Mouse (Mus musculus): ENCODE data around the gene Grin2c. TPM values are rescaled to one million over a fixed set of nuclear protein-coding genes. Genes with fewer than 3 reads are reported as not detected.

The Grin2c gene
- 1 to 10 TPM; 1.7 to 4.6 TPM for total RNA-seq (2021)
- long read RNA-seq, experiment 1, partial matches to known transcripts = 0 of 1 reads
- long read RNA-seq, experiment 1, other reads (novel, unspliced or antisense) = 1 of 1 reads
- long read RNA-seq, experiment 2 = 0 reads

GRCm38 (mm10) chr11:115267061-115267883, at the start of gene Grin2c:
Grin2c (minus strand) TSS chr11:115267243.
- DNase-seq = peak; percentile 66 to 68

- peak in 1 of 2 experiments; percentile 24 for DNase-seq
Measured at GRCm38 (mm10) chr11:115314249-115314648, 47.2 kb upstream of the Grin2c start.

- no peak for DNase-seq
Measured at GRCm38 (mm10) chr11:115308781-115309180, 41.7 kb upstream of the Grin2c start.

GRCm38 (mm10) chr11:115306863-115307262, 39.8 kb upstream of the Grin2c start, which contains the start of gene Otop2:
Otop2 (plus strand) TSS chr11:115307163.
- DNase-seq = no peak

- DNase-seq = peak in 1 of 2 experiments; percentile 40
Measured at GRCm38 (mm10) chr11:115303167-115303566, 36.1 kb upstream of the Grin2c start.

- DNase-seq = no peak
Measured at GRCm38 (mm10) chr11:115301351-115301750, 34.3 kb upstream of the Grin2c start.

GRCm38 (mm10) chr11:115300745-115301144, 33.7 kb upstream of the Grin2c start:
- no peak for DNase-seq

GRCm38 (mm10) chr11:115298160-115298559, 31.1 kb upstream of the Grin2c start:
- no peak for DNase-seq

GRCm38 (mm10) chr11:115297214-115297826, 30.3 kb upstream of the Grin2c start, which contains the start of gene Fads6:
Fads6 (minus strand) TSS chr11:115297663.
- peak; percentile 89 to 92 for DNase-seq

GRCm38 (mm10) chr11:115296471-115297210, 29.6 kb upstream of the Grin2c start:
- DNase-seq = peak; percentile 61 to 62

GRCm38 (mm10) chr11:115295939-115296338, 28.9 kb upstream of the Grin2c start:
- DNase-seq = no peak

- DNase-seq = peak; percentile 44 to 64
Measured at GRCm38 (mm10) chr11:115292631-115293375, 25.8 kb upstream of the Grin2c start.

GRCm38 (mm10) chr11:115291503-115291902, 24.5 kb upstream of the Grin2c start:
- no peak for DNase-seq

GRCm38 (mm10) chr11:115290919-115291318, 23.9 kb upstream of the Grin2c start:
- peak; percentile 75 to 82 for DNase-seq

- no peak for DNase-seq
Measured at GRCm38 (mm10) chr11:115290314-115290713, 23.3 kb upstream of the Grin2c start.

GRCm38 (mm10) chr11:115289885-115290284, 22.8 kb upstream of the Grin2c start:
- DNase-seq = no peak

- no peak for DNase-seq
Measured at GRCm38 (mm10) chr11:115288305-115288704, 21.3 kb upstream of the Grin2c start.

- no peak for DNase-seq
Measured at GRCm38 (mm10) chr11:115287386-115287785, 20.3 kb upstream of the Grin2c start.

GRCm38 (mm10) chr11:115286201-115286993, 19.4 kb upstream of the Grin2c start:
- no peak for DNase-seq

- no peak for DNase-seq
Measured at GRCm38 (mm10) chr11:115285282-115285681, 18.2 kb upstream of the Grin2c start.
